8 mouse cellular contexts compared by ENCODE assay signal in genomic region chr6:29527361-29528164, GRCm38 (mm10). TPM values are rescaled to one million over a fixed set of nuclear protein-coding genes. Genes with fewer than 3 reads are reported as not detected.
DNase-seq lines count a peak whose midpoint lies in the region; ATAC-seq and TF ChIP-seq lines count a peak whose summit lies in the region.

No protein-coding gene starts in this region.

- peak overlapping the region; percentile 75 for H3K9ac ChIP-seq in kidney, embryonic 16.5 days (replicated peaks; ENCODE audit: low read length)

- DNase-seq in kidney, postnatal 25 days = no peak
- no peak for DNase-seq in left cerebral cortex, postnatal 36 days (ENCODE audit: low spot score in 2 of 2)
- no peak for DNase-seq in testis, postnatal 10 days (ENCODE audit: low spot score)

- no peaks in the 10 kb centered on the region for H3K9me3 ChIP-seq in kidney, embryonic 16.5 days (ENCODE audit: low read length)

- H3K27me3 ChIP-seq in kidney, embryonic 16.5 days (ENCODE audit: insufficient read depth, low read length) = peaks cover 35% of the 10 kb centered on the region
- H3K27me3 ChIP-seq in myocyte (ENCODE audit: control insufficient read depth, insufficient read depth, insufficient read length) = peaks cover 12% of the 10 kb centered on the region

- intact Hi-C loops in left cerebral cortex, postnatal 36 days (cut with DNase I) = loop anchor here (10.0 kb wide), 1 partner anchor 117 kb away; no protein-coding TSS in a partner anchor

- H3K4me3 ChIP-seq in kidney, embryonic 16.5 days (ENCODE audit: low read length) = peak overlapping the region; percentile 62
- peak overlapping the region; percentile 35; the same call in 1 of the 2 replicates for H3K4me3 ChIP-seq in cortical plate, adult 2 months (ENCODE audit: insufficient read depth, low read length)
- peak overlapping the region; percentile 6 for H3K4me3 ChIP-seq in myocyte

- peak overlapping the region; percentile 99 for H3K4me2 ChIP-seq in kidney, embryonic 16.5 days (replicated peaks; ENCODE audit: low read depth, low read length)
- H3K4me2 ChIP-seq in myocyte (ENCODE audit: low read depth) = peak overlapping the region; percentile 74

- peak overlapping the region; percentile 14 for H3ac ChIP-seq in myocyte (ENCODE audit: control insufficient read depth, insufficient read length)

- 0 out of 2 replicates have a peak, but pooled peaks have one; percentile 16 for ATAC-seq in kidney, embryonic 16.5 days (ENCODE audit: low FRiP score, low TSS enrichment)
- ATAC-seq in inflammation-experienced regulatory T-cells, adult 6 months = peak; percentile 27
- ATAC-seq in megakaryocyte progenitor cell, adult 5-6 weeks (replicated peaks; ENCODE audit: poor library complexity) = no peak

- no peaks in the 10 kb centered on the region for H3K79me2 ChIP-seq in myocyte (ENCODE audit: control insufficient read depth, insufficient read depth)

- H3K36me3 ChIP-seq in kidney, embryonic 16.5 days (ENCODE audit: insufficient read depth, low read length) = no peaks in the 10 kb centered on the region
- H3K36me3 ChIP-seq in myocyte (ENCODE audit: control insufficient read depth, insufficient read depth) = no peaks in the 10 kb centered on the region

- no peak for TF ChIP-seq POLR2A in cortical plate, adult 2 months (IDR thresholded peaks at IDR 0.05; ENCODE audit: extremely low read depth, insufficient read depth, low read length)
- TF ChIP-seq POLR2A in myocyte (IDR thresholded peaks at IDR 0.05; ENCODE audit: insufficient read length, low read depth) = no peak

- no peak overlapping the region for H3K27ac ChIP-seq in kidney, embryonic 16.5 days (ENCODE audit: low read length)
- peak overlapping the region; percentile 71; the same call in 1 of the 2 replicates for H3K27ac ChIP-seq in cortical plate, adult 2 months (ENCODE audit: insufficient read depth, low read length)

- no peak for TF ChIP-seq CTCF in cortical plate, adult 2 months (IDR thresholded peaks at IDR 0.05; ENCODE audit: extremely low read depth, insufficient read depth, low read length)

- H3K4me1 ChIP-seq in kidney, embryonic 16.5 days (ENCODE audit: insufficient read depth, low read length) = peaks cover 38% of the 10 kb centered on the region
- no peaks in the 10 kb centered on the region for H3K4me1 ChIP-seq in cortical plate, adult 2 months (ENCODE audit: control insufficient read depth, insufficient read depth, low read length)

- 2% methylated on average over 34 of the region's 34 CpGs for WGBS in kidney, embryonic 16.5 days

TF ChIP-seq in myocyte, 11 proteins besides CTCF, POLR2A, EP300 and RAD21:
- TF ChIP-seq MYOG (IDR thresholded peaks at IDR 0.05; ENCODE audit: control insufficient read depth in 1 of 3, insufficient read depth in 1 of 3, insufficient read length in 2 of 3, low read depth in 2 of 3) (no peak), SRF (IDR thresholded peaks at IDR 0.05; ENCODE audit: control insufficient read depth, insufficient read length, low read depth) (no peak), USF1 (IDR thresholded peaks at IDR 0.05; ENCODE audit: low read depth) (no peak), MYOD1 (IDR thresholded peaks at IDR 0.05; ENCODE audit: control insufficient read depth in 1 of 3, insufficient read length in 2 of 3, low read depth in 2 of 3) (no peak)

RNA-seq across cellular contexts. Expression of gene Irf5, which starts 1.1 kb away (rescaled TPM):
- polyA plus RNA-seq in kidney, embryonic 16.5 days (2015; fragmentation: Nextera tagmentation; extraction: Ambion mirVana) = 6.0 and 8.0 TPM in 2 replicates
- polyA plus RNA-seq in cortical plate, adult 2 months (2012; rRNA removed) = 5.2 and 6.1 TPM in 2 replicates
- 10 to 100 TPM; 19.2 to 26.7 (median 20.9) TPM for polyA plus RNA-seq in inflammation-experienced regulatory T-cells, adult 6 months (2017; shearing (Covaris generic))
- polyA plus RNA-seq in myocyte (2012; fragmentation: generic; extraction: Trizol) = 0.32 TPM
- 1 to 10 TPM; 4.4 to 4.7 TPM for total RNA-seq in left cerebral cortex, postnatal 36 days (2021)
- total RNA-seq in megakaryocyte progenitor cell, adult 5-6 weeks (2015) = 6.1 and 11.5 TPM in 2 replicates
- total RNA-seq in megakaryocyte progenitor cell, adult 5-6 weeks (2017) = 14.4 and 18.1 TPM in 2 replicates

RNA-seq across cellular contexts. Expression of gene Kcp, which starts 19.8 kb away (rescaled TPM):
- 34.5 and 36.3 TPM in 2 replicates for polyA plus RNA-seq in kidney, embryonic 16.5 days (2015; fragmentation: Nextera tagmentation; extraction: Ambion mirVana)
- 4.1 and 4.6 TPM in 2 replicates for polyA plus RNA-seq in cortical plate, adult 2 months (2012; rRNA removed)
- under 1 TPM in 1 of 3 experiments, not detected in 2; 0.16 TPM for polyA plus RNA-seq in inflammation-experienced regulatory T-cells, adult 6 months (2017; shearing (Covaris generic))
- 0.26 TPM for polyA plus RNA-seq in myocyte (2012; fragmentation: generic; extraction: Trizol)
- 1 to 10 TPM in 1 of 2 experiments, under 1 TPM in 1; 0.54 to 1.9 TPM for total RNA-seq in left cerebral cortex, postnatal 36 days (2021)
- 0.05 TPM in 1 of 2 replicates, not detected in the other for total RNA-seq in megakaryocyte progenitor cell, adult 5-6 weeks (2015)
- 0.50 TPM in 1 of 2 replicates, not detected in the other for total RNA-seq in megakaryocyte progenitor cell, adult 5-6 weeks (2017)

RNA-seq across cellular contexts. Expression of gene Atp6v1fnb, which starts 56.3 kb away (rescaled TPM):
- polyA plus RNA-seq in kidney, embryonic 16.5 days (2015; fragmentation: Nextera tagmentation; extraction: Ambion mirVana) = 0.30 and 0.37 TPM in 2 replicates
- 0.17 TPM in 1 of 2 replicates, not detected in the other for polyA plus RNA-seq in cortical plate, adult 2 months (2012; rRNA removed)
- not detected for polyA plus RNA-seq in inflammation-experienced regulatory T-cells, adult 6 months (2017; shearing (Covaris generic))
- polyA plus RNA-seq in myocyte (2012; fragmentation: generic; extraction: Trizol) = not detected
- total RNA-seq in left cerebral cortex, postnatal 36 days (2021) = under 1 TPM; 0.49 to 0.63 TPM
- 0.79 TPM in 1 of 2 replicates, not detected in the other for total RNA-seq in megakaryocyte progenitor cell, adult 5-6 weeks (2015)
- not detected in 2 replicates for total RNA-seq in megakaryocyte progenitor cell, adult 5-6 weeks (2017)

Comparison
In these comparisons a context has a peak if more than half of its experiments do, and no peak if none do; other contexts are left out.
1. H3K4me3 ChIP-seq: peak in every context shown above with its lines; median percentile 62 in kidney, embryonic 16.5 days; 35 in cortical plate, adult 2 months; 6 in myocyte.